Mouse (Mus musculus): Measurements from ENCODE around the gene Adamts18. TPM values are rescaled to one million over a fixed set of nuclear protein-coding genes. Genes with fewer than 3 reads are reported as not detected.
"Not testable (repeated sequence)": the region's sequence is repeated elsewhere in the genome, so short reads cannot be mapped to it uniquely, and the experiment has no call there.

The Adamts18 gene
- total RNA-seq, 2 experiments from 2014 or later, result 0.47 to 0.97 TPM

DNA sequence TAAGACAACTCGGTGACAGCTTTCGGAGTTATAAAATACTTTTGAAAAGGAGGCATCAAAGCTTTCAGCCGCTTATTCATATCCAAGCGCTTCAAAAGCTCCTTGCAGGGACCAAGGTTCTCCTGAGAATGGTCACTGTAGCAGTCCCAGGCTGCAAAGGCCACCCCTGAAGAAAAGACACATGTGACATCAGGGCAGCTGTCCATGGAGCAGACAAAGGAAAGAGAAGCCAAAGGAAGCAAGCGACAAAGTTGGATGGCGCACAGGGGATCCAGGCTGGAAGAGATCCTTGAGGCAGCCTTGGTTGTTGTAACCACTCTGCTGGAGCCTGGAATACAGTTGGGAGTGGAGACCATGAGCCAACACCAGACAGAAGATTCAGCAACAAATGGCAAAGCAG is 10.3 kb downstream of the Adamts18 start:
- peak; percentile 8 for DNase-seq

DNA sequence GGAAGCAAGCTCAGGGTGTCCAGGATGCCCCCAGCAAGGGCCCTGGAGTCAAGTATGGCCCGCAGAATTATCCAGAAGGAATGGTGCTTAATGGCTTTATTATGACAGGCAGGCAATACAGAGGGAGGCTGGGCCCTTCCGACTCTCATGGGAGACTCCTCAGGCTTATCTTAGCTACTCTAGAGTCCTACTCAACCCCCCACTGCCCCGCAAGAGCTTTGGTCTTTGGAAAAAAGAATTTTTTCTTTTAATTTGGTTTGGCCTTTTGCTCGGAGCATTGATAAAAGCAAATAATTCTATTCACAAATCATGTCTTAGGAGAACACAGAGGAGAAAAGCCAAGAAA is 11.0 kb downstream of the Adamts18 start:
- no peak for DNase-seq

DNA sequence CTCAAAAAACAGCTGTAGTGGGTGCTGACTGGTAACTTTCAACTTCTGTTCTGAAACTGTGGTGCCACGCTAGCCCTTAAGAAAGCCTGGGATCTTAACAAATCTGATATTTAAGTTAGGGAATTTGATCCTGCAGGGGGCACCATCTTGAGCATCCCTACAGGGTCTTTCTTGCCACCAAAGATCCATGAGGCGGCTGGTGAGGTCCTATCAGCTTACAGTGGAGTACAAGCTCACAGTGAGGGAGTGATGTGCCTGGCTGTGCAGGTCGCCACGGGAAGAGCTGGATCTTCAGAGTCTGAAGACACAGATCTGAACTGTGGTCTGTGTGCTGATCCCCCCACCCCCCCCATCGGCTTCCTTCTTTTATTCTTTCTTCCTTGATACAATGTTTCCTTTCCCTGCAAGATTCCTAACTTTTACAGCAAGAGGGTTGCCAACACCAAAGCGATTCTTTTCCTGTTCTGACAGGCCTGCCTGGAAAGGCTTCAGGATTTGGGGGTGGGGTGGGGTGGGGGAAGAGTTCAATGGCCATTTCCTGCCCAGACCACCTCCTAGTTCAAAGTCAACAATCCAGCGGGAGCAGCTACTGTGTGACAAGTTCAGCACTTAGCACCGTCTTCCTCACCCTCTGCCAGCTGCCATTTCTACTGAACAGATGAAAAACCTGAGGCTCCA is 11.5 kb downstream of the Adamts18 start:
- DNase-seq, result no peak

DNA sequence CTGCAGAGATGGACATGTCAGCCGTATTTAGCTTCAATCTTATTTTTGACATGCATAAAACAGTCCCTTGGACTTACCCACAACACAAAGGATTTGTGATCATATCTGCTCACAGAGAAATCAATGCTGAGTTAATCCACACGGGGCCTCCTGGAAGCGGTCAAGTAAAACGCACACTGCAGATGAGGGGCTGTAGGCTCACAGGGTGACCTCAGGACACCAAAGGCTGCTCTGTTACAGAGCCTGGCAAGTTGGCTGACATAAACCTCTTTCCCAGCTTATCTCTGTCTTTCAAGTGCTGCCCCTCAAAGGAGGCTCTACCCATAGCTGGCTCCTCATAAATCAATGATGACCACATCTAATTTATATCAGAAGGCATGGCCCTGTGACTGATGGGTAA is 14.9 kb downstream of the Adamts18 start:
- DNase-seq, result no peak

DNA sequence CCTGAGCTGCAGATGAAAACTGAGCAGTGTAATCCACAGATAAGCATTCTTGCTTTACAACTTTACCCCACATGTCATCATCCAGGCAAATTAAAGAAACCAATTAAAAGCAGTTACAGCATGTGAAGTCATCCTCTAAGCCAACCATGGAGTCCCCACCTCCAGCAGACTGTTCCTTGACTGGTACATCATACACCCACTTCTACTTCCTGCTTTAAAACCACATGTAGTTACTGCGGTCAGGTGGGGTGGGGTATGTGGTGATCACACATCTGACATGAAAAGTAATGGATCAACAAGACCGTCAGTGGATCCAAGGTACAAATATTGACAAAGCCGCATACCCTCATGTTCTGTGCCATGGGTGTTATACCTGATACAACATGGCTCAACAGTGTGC is 21.3 kb downstream of the Adamts18 start:
- no peak for DNase-seq

DNA sequence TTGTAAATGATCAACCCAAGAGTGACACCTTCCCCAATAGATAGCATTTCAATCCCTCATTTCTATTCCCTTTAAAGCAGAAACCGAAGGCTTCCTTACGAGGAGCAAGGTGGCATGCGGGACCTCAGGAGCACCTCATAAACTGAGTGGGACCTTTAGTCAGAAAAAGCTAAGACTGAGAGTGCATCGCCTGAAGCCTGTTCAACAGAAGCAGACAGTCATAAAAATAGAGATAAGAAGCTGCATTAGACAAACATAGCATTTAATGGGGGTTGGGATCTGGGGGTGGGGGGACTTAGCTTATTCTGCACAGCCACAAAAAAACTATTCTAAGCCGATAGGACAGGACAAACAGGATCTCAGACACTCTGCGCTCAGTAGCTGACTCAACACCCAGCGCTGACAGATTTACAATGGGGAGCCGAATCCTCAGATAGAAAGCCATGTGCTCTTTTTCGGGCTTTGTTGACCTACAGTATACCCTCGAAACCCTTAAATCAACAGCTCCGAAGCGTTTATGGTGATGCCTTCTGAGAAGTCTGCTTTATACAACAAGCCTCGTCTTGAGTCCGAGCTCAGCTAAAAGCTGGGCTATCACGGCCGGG is 27.5 kb downstream of the Adamts18 start:
- no peak for DNase-seq

DNA sequence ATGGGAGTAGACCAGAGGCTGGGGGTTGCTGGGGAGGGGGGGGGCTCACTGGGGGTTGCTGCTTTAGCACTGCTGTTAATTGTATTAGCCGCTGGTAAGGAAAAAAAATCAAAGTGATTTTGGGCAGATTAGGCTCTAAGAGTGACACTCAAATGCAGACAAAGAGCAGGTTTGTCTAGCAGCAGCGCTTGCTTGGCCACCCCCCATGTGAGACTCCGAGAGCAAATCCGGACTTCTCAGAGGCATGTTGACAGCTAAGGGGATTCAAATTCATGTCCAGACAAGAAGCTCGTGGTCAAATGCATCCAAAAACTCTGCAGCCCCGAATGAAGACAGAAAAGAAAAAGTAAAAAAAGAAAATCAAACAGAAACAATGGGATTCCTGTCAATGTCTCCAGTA is 34.6 kb downstream of the Adamts18 start:
- DNase-seq, result no peak

DNA sequence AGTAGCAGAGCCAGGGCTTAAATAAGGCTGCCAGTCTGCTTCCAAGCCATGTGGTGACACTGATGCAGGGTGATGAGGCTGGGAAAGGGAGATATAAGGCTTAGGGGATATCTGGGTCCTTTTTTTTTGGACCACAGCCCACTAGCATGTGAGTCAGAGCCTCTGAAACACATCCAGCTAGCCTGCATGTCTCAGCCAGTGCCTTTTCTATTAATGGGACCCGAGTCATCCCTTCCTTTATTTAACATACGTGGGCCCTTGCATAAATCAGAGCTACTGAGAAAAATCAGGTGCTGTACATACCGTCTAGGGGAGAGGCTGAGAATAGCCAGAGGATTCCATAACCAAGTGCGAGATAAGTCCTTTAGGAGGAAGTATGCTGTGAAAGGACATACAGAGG is 37.0 kb downstream of the Adamts18 start:
- DNase-seq, result no peak

DNA sequence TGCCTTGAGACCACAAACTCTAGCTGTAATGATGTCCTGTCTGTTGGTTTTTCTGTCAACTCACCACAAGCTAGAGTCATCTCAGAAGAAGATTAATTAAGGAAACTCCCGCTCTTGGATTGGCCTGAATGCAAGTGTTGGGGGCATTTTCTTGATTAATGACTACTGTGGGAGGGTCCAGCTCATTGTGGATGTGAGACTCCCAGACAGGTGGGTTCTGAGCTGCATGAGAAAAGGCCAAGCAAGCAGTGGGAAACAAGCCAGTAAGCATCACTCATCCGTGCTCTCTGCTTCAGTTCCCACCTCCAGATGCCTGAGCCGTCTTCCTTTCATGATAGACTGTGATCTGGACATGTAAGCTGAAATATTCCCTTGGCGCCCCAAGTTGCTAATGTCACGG is 38.6 kb downstream of the Adamts18 start:
- DNase-seq, result no peak

DNA sequence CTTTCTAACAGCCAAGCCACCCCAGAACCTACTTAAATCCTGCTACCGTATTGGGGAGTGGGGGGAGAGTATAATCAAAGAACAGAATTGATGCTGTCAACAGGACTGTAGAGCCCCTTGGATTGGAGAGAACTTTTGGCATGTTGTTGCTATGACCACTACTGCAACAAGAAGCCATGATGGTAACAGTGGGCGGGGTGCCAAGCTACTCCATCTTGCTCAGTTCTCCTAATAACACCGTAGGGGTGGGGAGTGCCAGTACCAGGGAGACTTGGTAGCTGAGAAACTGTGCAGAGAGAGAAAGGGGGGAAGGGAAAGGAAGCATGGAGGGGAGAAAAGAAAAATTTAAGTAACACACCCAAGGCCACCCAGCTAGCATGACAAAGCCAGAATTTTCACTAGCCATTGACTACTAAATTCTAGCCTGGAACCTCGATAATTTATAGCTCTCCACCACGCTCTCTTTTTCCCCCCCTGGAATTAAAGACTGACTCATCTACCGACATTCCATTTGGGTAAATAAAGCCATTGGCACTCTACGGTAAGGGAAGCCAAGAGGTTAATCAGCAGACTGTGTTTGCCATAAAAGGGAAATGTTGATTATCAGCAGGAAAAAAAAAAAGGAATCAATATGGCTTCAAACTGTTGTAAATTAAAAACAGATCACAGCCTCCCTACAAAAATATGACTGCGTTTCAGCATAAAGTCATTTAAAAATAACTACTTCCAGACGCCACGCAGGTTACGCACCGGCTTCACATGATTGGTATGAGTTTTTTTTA is 44.5 kb downstream of the Adamts18 start:
- DNase-seq, result no peak

DNA sequence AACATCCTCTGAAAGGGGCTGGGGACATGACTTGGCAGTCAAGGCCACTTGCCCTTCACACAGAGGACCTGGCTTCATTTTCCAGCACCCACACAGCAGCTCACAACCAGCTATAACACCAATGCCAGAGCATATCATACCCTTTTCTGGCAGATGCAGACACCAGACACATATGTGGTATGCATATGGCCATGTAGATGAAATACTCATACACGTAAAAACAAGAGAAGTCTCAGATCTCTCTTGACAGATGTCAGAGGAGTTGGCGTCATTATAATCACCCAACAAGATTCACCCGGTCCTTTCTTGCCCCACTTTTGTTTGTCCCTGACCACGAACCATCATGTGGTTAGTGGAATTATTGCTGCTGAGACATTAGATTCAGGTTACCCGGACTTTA is 47.0 kb downstream of the Adamts18 start:
- DNase-seq, result no peak

DNA sequence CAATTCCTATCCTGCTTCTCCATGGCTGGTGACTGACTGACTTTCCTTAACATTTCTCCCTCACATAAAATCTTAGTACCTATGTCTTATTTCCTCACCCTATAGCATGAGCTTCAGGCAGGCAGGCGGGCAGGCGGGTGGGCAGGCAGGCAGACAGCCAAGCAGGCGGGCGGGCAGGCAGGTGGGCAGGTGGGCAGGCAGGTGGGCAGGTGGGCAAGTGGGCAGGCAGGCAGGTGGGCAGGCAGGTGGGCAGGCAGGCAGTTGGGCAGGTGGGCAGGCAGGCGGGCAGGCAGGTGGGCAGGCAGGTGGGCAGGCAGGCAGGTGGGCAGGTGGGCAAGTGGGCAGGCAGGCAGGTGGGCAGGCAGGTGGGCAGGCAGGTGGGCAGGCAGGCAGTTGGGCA is 48.0 kb downstream of the Adamts18 start:
- not testable (repeated sequence) for DNase-seq

DNA sequence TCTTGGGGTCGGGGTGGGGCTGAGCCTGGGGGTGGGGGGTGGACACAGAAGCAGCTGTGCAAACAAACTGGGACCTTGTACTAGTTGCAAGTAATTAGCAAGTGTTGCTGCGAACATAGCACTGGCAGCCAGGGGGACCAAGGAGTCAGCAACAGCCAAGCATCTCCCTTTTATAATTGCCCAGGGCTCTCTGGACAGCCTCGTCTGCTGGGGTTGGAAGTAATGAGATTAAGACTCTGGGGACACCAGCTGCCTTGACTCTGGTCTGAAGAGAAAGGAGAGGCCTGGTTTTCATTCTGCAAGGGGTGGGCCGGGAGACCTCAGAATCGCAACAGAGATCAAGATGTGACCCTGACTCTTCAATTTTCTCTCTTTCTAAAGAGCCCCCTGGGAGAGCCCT is 49.0 kb downstream of the Adamts18 start:
- DNase-seq, result no peak

DNA sequence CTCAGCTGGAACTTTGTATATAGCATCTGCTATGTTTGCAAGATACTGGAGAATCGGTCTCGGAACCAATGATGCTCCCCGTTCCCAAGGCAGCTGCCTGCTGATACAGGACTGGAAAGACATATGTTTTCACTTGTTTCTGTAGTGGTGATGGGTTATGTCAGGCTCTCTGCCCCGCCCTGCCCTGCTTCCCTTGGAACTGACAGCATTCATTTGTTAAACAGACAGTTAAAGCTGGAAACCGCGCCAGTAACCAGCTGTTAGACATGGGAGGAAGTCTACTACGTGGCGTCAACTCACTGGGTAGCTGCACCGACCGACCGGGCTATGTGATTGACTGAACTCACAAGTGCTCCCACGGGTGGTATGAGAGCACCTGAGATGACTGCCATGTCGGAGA is 56.7 kb downstream of the Adamts18 start:
- peak; percentile 12 for DNase-seq

DNA sequence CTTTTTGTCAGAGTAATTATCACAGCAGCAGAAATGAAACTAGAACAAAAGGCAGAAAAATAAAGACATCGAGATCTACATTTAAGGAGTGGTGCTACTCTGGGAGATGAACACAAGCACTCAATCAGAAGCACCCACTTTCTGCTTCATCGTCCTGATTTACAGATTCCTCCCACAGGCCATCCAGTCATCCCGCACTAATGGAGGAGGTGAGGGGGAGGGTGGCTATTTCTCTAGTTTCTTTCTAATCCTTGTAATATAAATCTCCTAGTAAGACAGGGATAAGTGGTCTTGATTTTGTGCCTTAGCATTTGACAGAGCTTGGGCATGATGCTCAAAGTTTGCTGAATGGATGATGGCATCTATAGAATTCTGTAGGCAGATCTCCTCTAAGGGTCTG is 57.5 kb downstream of the Adamts18 start:
- no peak for DNase-seq

DNA sequence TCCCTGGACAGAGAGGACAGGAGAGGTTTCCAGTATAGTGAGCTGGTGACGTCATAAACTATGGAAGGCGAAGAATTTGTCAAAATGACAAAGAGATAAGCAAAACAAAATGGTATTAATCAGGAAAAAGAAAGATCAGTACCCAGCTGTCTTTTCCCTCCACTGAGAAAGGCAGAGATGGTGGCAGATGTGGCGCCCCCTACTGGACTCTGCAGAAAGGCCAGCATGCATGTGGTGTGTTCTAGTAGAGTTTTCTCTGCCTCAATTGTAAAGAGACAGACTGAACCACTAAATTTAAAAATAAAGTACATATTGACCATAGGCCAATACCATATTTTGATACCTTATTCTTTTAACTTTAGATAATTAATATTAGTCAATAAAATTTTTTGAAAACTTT is 64.8 kb downstream of the Adamts18 start:
- DNase-seq, result no peak

DNA sequence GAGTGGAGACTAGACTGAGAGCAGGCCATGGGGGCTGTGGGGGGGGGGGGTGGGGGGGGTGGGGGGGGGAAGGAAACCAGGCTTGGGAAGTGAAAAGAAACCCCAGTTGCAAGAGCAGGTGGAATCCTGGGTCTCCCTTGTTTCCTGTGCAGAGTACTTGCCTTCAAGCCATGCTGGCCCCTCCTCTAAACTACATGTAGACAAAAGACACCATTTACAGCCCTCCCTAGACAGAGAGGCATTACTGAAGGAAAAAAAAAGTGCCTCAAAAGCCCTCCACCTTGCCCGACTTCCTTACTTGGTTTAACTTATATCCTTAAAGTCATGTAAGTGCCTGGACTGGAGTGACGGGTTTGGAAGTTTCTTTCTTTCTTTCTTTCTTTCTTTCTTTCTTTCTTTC is 67.0 kb downstream of the Adamts18 start:
- no peak for DNase-seq

DNA sequence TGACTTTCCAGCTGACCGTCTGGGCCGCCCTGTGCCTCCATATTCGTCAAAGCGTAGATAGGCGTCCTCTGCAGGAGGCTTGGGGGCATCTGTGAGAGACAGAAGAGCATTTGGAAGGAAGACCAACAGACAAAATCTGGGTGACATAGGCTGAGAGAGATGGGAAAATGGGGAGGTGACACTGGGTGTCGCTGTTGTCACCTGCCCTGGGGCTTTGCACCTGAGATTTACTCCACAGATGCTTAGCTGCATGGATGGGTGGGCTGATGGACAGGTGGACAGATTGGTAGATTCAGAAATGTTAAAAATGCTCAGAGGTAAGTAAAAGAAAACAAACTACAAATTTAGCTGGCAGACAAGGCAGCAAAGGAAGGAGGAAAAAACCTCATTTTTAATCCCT is 73.2 kb downstream of the Adamts18 start:
- DNase-seq, result no peak

DNA sequence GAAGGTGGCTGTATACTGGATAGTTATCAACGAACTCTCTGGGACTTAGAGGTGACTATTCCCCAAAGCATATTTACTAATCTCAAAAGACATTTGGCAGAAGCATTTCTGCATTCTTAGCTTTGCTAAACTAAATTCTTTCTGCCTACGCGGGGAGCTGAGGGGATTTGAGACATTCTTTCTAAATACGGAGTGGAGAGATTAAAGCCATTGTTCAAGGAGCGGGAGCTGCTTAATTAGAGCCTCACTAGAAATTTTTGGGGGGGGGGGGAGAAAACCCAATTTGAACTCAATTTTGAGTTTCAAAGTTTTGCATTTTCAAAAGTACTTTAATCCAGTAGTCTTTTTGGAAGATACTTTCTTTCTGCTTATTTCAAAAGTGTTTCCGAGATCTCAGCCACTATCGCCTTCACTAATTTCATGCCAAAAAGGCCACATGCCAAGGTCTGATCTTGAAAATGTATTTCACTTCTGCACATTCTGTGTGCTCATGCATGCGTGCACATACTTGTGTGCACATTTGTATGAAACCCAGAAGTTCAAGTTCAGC is 79.6 kb downstream of the Adamts18 start:
- no peak for DNase-seq

DNA sequence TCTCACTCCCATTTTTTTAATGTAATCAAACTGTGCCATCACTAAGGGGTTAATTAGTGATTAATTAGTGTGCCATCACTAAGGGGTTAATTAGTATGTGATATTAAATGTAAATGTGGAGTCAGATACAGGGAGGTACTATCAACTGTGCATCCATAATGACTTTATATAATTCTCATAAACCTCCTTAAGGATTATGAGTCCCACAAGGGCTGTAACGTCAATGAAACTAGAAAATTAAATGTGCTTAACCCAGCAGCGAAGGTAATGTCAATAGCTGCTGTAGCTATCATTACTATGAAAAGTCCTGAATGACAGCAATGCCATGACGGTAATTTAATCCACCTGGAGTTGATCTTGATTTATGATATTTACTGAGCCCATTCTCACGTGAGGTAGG is 83.4 kb downstream of the Adamts18 start:
- DNase-seq, result no peak

DNA sequence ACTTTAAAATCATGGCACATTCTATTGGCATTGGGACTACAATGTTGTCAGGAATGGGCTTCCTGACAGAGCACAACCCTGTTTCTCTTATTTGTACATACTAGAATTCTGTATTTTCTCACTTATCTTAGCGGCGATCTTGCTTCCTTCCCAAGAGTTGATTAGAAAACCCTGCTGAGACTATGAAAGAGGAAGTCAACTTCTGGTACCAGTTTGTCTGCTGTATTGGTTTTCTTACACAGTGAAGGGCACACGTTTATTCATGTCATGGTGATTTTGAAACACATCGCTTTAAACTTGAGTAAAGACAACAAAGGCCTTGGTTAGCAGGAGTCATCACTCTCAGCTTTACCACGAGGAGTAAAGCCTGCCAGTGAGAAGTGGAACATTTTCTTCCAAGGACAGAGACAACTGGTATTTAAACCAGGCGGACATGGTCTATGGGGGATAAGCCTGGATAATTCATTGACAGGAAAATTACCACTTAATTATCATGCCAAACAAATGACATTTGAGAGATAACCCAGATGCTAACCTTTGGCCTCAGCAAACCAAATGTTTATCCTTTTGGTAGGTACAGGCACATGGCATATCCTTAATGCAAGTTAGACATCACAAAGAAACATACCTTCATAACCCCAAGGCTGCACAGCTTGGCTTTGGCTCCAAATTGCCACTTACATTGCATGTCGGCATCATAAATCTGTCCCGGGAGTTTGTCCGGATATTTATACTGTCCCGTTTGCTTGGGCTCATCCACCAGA is 84.8 kb downstream of the Adamts18 start:
- DNase-seq, result no peak

DNA sequence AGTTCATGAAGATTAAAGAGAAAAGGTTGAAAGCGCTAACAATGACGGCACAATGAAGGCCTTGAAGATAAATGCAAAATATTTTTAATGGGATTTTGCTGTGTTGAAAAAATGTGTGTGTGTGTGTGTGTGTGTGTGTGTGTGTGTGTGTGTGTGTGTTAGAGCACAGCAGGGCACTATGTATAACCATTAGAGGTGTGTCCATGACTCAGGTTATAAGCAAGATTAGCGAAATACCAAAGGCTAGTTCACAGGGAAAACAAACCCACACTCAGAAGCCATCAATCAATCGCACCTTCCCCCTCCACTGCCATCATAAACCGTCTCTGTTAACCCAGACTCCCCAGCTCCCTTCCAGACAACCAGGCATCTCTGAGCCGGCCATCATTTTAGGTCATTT is 86.4 kb downstream of the Adamts18 start:
- no peak for DNase-seq

DNA sequence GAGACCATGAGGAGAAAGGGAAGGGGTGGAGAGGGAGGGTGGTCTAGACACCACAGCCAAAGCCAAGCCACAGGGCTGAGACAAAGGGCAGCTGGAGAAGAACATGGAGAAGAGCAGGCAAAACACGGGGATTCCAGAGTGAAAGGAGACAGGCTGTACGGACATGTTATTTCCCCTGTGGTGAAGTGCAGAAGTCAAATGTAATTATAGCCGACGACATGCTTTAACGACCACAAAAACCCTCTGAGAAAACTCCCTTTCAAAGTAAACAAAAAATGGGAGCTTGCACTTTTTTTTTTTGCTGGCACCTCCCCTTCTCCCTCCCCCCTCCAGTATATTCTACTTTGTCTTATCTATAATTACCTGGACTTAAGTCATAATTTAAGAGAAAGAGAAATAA is 92.7 kb downstream of the Adamts18 start:
- no peak for DNase-seq

Measured in gastrocnemius, postnatal 10 days (tissue).